Mouse (Mus musculus) naive thymus-derived CD4-positive, alpha-beta T cell, adult 2 months (primary cell): ENCODE results near the gene Ppara.
"Not testable (repeated sequence)": the region's sequence is repeated elsewhere in the genome, so short reads cannot be mapped to it uniquely, and the experiment has no call there.

Source experiments
- DNase-seq: peaks from one replicate; pipeline ENCODE4 v3.0.0-alpha.2; 2011; ENCODE audit warnings: low read depth

The Ppara gene

GRCm38 (mm10) chr15:85756611-85757010 lies 21.8 kb downstream of the Ppara start:
- DNase-seq, result no peak

- DNase-seq, result peak; percentile 12
These were observed 23.0 kb downstream of the Ppara start for GRCm38 (mm10) chr15:85757768-85758167.

GRCm38 (mm10) chr15:85762761-85763160 lies 28.0 kb downstream of the Ppara start:
- DNase-seq, result no peak

GRCm38 (mm10) chr15:85765022-85765421 lies 30.2 kb downstream of the Ppara start:
- no peak for DNase-seq

GRCm38 (mm10) chr15:85766677-85767076 lies 31.9 kb downstream of the Ppara start:
- no peak for DNase-seq

GRCm38 (mm10) chr15:85768991-85769390 lies 34.2 kb downstream of the Ppara start:
- no peak for DNase-seq

- no peak for DNase-seq
These were observed 36.7 kb downstream of the Ppara start for GRCm38 (mm10) chr15:85771306-85772121.

- DNase-seq, result no peak
These were observed 37.5 kb downstream of the Ppara start for GRCm38 (mm10) chr15:85772146-85772740.

- no peak for DNase-seq
These were observed 39.6 kb downstream of the Ppara start for GRCm38 (mm10) chr15:85774419-85774818.

GRCm38 (mm10) chr15:85775001-85775400 lies 40.2 kb downstream of the Ppara start:
- no peak for DNase-seq

- DNase-seq, result no peak
These were observed 41.5 kb downstream of the Ppara start for GRCm38 (mm10) chr15:85776241-85776640.

- no peak for DNase-seq
These were observed 42.0 kb downstream of the Ppara start for GRCm38 (mm10) chr15:85776771-85777170.

GRCm38 (mm10) chr15:85778891-85779290 lies 44.1 kb downstream of the Ppara start:
- DNase-seq, result not testable (repeated sequence)

GRCm38 (mm10) chr15:85783146-85783545 lies 48.4 kb downstream of the Ppara start:
- peak; percentile 8 for DNase-seq

GRCm38 (mm10) chr15:85784341-85784740 lies 49.6 kb downstream of the Ppara start:
- DNase-seq, result no peak

- no peak for DNase-seq
These were observed 51.9 kb downstream of the Ppara start for GRCm38 (mm10) chr15:85786711-85787110.

GRCm38 (mm10) chr15:85787482-85787881 lies 52.7 kb downstream of the Ppara start:
- DNase-seq, result no peak

- DNase-seq, result no peak
These were observed 53.3 kb downstream of the Ppara start for GRCm38 (mm10) chr15:85788051-85788450.

GRCm38 (mm10) chr15:85788633-85789032 lies 53.9 kb downstream of the Ppara start:
- DNase-seq, result no peak

GRCm38 (mm10) chr15:85791449-85791848 lies 56.7 kb downstream of the Ppara start:
- no peak for DNase-seq

- no peak for DNase-seq
These were observed 58.0 kb downstream of the Ppara start for GRCm38 (mm10) chr15:85792819-85793218.

GRCm38 (mm10) chr15:85795516-85795915 lies 60.7 kb downstream of the Ppara start:
- DNase-seq, result no peak

GRCm38 (mm10) chr15:85798676-85799075 lies 63.9 kb downstream of the Ppara start:
- no peak for DNase-seq

- no peak for DNase-seq
These were observed 68.1 kb downstream of the Ppara start for GRCm38 (mm10) chr15:85802931-85803330.
